Mouse (Mus musculus) megakaryocyte, embryonic 14.5 days (primary cell): ENCODE measurements around the gene Zfp821. TPM values are rescaled to one million over a fixed set of nuclear protein-coding genes. Genes with fewer than 3 reads are reported as not detected.

ENCODE experiments used
- H3K27me3 ChIP-seq: replicated peaks from 2 replicates; pipeline ENCODE3; 2012; ENCODE audit warnings: inconsistent platforms
- H3K36me3 ChIP-seq: replicated peaks from 2 replicates; pipeline ENCODE3; 2012; ENCODE audit warnings: low read length, inconsistent platforms, mixed read lengths
- H3K4me1 ChIP-seq: 2 replicates; pipeline ENCODE4 v1.6.1; 2012; ENCODE audit warnings: inconsistent platforms
- H3K4me3 ChIP-seq: replicated peaks from 2 replicates; pipeline ENCODE3; 2012; ENCODE audit warnings: moderate library complexity, mild to moderate bottlenecking, inconsistent platforms
- H3K9me3 ChIP-seq: 2 replicates; pipeline ENCODE4 v1.6.1; 2012; ENCODE audit warnings: inconsistent platforms
- FLI1 ChIP-seq: IDR thresholded peaks from 2 replicates; pipeline ENCODE4 v1.6.1; 2012; ENCODE audit warnings: low read length, inconsistent platforms, mixed read lengths
- GATA1 ChIP-seq: IDR thresholded peaks from 3 replicates; pipeline ENCODE4 v1.6.1; 2012; ENCODE audit warnings: mixed read lengths, low read length, inconsistent platforms, borderline replicate concordance
- polyA plus RNA-seq: library from polyadenylated mRNA; stranded (reverse); fragments of >175 nt; gene quantifications from 2 replicates; pipeline ENCODE4 v1.2.3, GENCODE M21; 2012; ENCODE audit warnings: low replicate concordance; ENCODE audit not compliant: insufficient read depth

Zfp821 gene
- polyA plus RNA-seq = 2.4 and 4.7 TPM in 2 replicates

- H3K9me3 ChIP-seq = peaks cover 8% of the 10 kb centered on the region
- no peak for TF ChIP-seq GATA1
- no peak for TF ChIP-seq FLI1
- peaks cover 37% of the 10 kb centered on the region for H3K4me1 ChIP-seq
- H3K4me3 ChIP-seq = peak within 1 kb of the TSS; percentile 93
- H3K36me3 ChIP-seq = peaks cover 19% of the 10 kb centered on the region
- H3K27me3 ChIP-seq = peaks cover 44% of the 10 kb centered on the region
These were observed at the start of gene Zfp821 for GRCm38 (mm10) chr8:109705320-109706075. Zfp821 (plus strand) TSS chr8:109705546.

GRCm38 (mm10) chr8:109656860-109657259, 48.5 kb upstream of the Zfp821 start:
- H3K36me3 ChIP-seq = peaks cover 13% of the 10 kb centered on the region
- H3K4me3 ChIP-seq = no peak overlapping the region
- 0 out of 2 replicates have a peak, but pooled peaks cover 9% of the 10 kb centered on the region for H3K9me3 ChIP-seq
- TF ChIP-seq GATA1 (no peak), FLI1 (no peak)
- peaks cover 5% of the 10 kb centered on the region for H3K27me3 ChIP-seq
- H3K4me1 ChIP-seq = no peaks in the 10 kb centered on the region; the same call in 1 of the 2 replicates

GRCm38 (mm10) chr8:109662328-109662727, 43.0 kb upstream of the Zfp821 start:
- Histone ChIP-seq H3K36me3 (peaks cover 27% of the 10 kb centered on the region), H3K27me3 (no peaks in the 10 kb centered on the region), H3K4me1 (peaks cover 3% of the 10 kb centered on the region; the same call in 1 of the 2 replicates), H3K4me3 (no peak overlapping the region), H3K9me3 (no peaks in the 10 kb centered on the region)
- TF ChIP-seq GATA1 (no peak), FLI1 (no peak)

DNA sequence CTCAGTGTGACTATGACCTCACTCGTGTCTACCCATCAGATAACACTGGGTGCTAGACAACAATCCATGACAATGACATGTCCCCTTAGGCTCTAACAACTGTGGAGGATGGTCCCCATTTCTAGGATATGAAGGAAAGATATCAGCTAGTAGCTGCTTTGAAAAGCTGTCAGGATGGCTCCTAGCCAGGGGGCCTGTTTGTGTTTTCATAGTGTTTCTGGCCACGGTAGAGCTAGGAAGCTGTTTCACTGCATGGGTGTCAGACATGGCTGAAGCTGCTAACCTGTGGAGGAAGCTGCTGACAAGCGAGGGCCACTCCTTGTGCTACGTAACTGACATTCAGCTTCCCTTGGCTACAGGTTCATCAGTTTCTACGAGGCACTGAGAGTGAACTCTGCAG, 38.7 kb upstream of the Zfp821 start:
- TF ChIP-seq GATA1 (no peak), FLI1 (no peak)
- peaks cover 3% of the 10 kb centered on the region; the same call in 1 of the 2 replicates for H3K4me1 ChIP-seq
- no peaks in the 10 kb centered on the region for H3K9me3 ChIP-seq
- H3K36me3 ChIP-seq = peaks cover 64% of the 10 kb centered on the region
- no peak overlapping the region for H3K4me3 ChIP-seq
- no peaks in the 10 kb centered on the region for H3K27me3 ChIP-seq

GRCm38 (mm10) chr8:109672656-109673055, 32.7 kb upstream of the Zfp821 start:
- no peak for TF ChIP-seq FLI1
- no peak for TF ChIP-seq GATA1
- H3K4me1 ChIP-seq = peaks cover 11% of the 10 kb centered on the region

DNA sequence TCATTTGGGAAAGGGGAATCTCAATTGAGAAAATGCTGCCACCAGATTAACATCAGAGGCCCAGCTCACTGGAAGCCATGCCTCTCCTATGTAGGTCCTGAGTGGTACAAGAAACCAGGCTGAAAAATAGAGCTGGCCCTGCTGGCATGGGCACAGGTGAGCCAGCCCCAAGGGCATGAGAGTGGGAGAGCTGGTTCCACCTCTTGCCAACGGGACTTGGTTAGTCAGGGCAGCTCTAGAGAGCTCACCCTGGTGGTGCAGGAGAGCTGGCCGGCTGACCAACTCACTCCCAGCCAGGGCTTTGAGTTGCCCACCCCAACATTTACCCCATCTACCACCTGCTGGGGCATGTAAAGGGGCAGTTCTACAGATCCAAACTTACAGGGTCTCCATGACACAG, 31.8 kb upstream of the Zfp821 start:
- Histone ChIP-seq H3K4me3 (no peak overlapping the region), H3K27me3 (no peaks in the 10 kb centered on the region), H3K9me3 (no peaks in the 10 kb centered on the region), H3K36me3 (peaks cover 96% of the 10 kb centered on the region), H3K4me1 (peaks cover 11% of the 10 kb centered on the region)
- TF ChIP-seq GATA1 (no peak), FLI1 (no peak)

More at GRCm38 (mm10) chr8:109672656-109673055, 32.7 kb upstream of the Zfp821 start:
- Histone ChIP-seq H3K36me3 (peaks cover 96% of the 10 kb centered on the region), H3K9me3 (no peaks in the 10 kb centered on the region), H3K4me3 (no peak overlapping the region), H3K27me3 (no peaks in the 10 kb centered on the region)

- no peak for TF ChIP-seq GATA1
- TF ChIP-seq FLI1 = no peak
- no peaks in the 10 kb centered on the region for H3K9me3 ChIP-seq
- peaks cover 11% of the 10 kb centered on the region for H3K4me1 ChIP-seq
- H3K27me3 ChIP-seq = no peaks in the 10 kb centered on the region
- no peak overlapping the region for H3K4me3 ChIP-seq
- H3K36me3 ChIP-seq = peaks cover 96% of the 10 kb centered on the region
These were observed 29.3 kb upstream of the Zfp821 start for GRCm38 (mm10) chr8:109675896-109676643.

- Histone ChIP-seq H3K9me3 (no peaks in the 10 kb centered on the region), H3K4me1 (peaks cover 24% of the 10 kb centered on the region), H3K27me3 (no peaks in the 10 kb centered on the region), H3K4me3 (no peak overlapping the region), H3K36me3 (peaks cover 87% of the 10 kb centered on the region)
- TF ChIP-seq GATA1 = no peak
- TF ChIP-seq FLI1 = no peak
These were observed 23.8 kb upstream of the Zfp821 start for GRCm38 (mm10) chr8:109681535-109681934.

- Histone ChIP-seq H3K9me3 (no peaks in the 10 kb centered on the region), H3K27me3 (no peaks in the 10 kb centered on the region), H3K36me3 (peaks cover 84% of the 10 kb centered on the region), H3K4me1 (peaks cover 25% of the 10 kb centered on the region), H3K4me3 (no peak overlapping the region)
- no peak for TF ChIP-seq GATA1
- no peak for TF ChIP-seq FLI1
These were observed 23.2 kb upstream of the Zfp821 start for GRCm38 (mm10) chr8:109682120-109682519.

DNA sequence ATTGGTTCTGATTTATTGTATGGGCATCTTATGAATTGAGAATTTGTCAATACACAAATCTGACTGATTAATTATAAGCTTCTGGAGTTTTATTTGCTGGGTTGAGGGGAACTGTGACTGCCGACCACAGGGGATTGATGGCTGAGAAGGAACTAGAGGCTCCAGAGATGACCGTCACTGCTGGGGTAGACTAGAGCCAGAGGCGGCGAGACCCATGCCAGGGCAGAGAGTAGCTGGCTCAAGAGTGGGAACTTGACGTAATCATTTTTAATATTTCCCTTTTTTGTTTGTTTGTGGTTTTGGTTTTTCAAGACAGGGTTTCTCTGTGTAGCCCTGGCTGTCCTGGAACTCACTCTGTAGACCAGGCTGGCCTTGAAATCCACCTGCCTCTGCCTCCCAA, 18.1 kb upstream of the Zfp821 start:
- TF ChIP-seq GATA1 = no peak
- no peak for TF ChIP-seq FLI1
- H3K4me3 ChIP-seq = no peak overlapping the region
- H3K36me3 ChIP-seq = peaks cover 61% of the 10 kb centered on the region

More for the DNA sequence above, 18.1 kb upstream of the Zfp821 start:
- Histone ChIP-seq H3K9me3 (no peaks in the 10 kb centered on the region), H3K27me3 (no peaks in the 10 kb centered on the region), H3K4me1 (peaks cover 62% of the 10 kb centered on the region)
